Mouse (Mus musculus) embryonic facial prominence, embryonic 12.5 days (tissue): Measurements from ENCODE around the gene Tmem119. TPM values are rescaled to one million over a fixed set of nuclear protein-coding genes. Genes with fewer than 3 reads are reported as not detected.
"Not testable (repeated sequence)": the region's sequence is repeated elsewhere in the genome, so short reads cannot be mapped to it uniquely, and the experiment has no call there.

Experiments
- ATAC-seq: fragments of 200-750 bp; cut with Nextera tagmentation; 2 replicates; pipeline ENCODE4 v1.8.0; 2017; ENCODE audit not compliant: insufficient number of reproducible peaks, insufficient read depth, low FRiP score, low TSS enrichment
- H3K27ac ChIP-seq: fragments of 300-500 bp; sonication (generic); 2 replicates; pipeline ENCODE4 v1.5.1; 2016; ENCODE audit warnings: mild to moderate bottlenecking
- H3K27me3 ChIP-seq: fragments of 300-500 bp; sonication (generic); 2 replicates; pipeline ENCODE4 v1.6.1; 2016; ENCODE audit warnings: mild to moderate bottlenecking, moderate library complexity
- H3K36me3 ChIP-seq: fragments of 300-500 bp; sonication (generic); 2 replicates; pipeline ENCODE4 v1.6.1; 2016; ENCODE audit warnings: mild to moderate bottlenecking
- H3K4me1 ChIP-seq: fragments of 300-500 bp; sonication (generic); 2 replicates; pipeline ENCODE4 v1.6.1; 2016
- H3K4me2 ChIP-seq: fragments of 300-500 bp; sonication (generic); replicated peaks from 2 replicates; pipeline ENCODE4 v1.6.1; 2016; ENCODE audit warnings: mild to moderate bottlenecking, moderate library complexity
- H3K4me3 ChIP-seq: fragments of 300-500 bp; sonication (generic); 2 replicates; pipeline ENCODE4 v1.5.1; 2016; ENCODE audit warnings: mild to moderate bottlenecking
- H3K9ac ChIP-seq: fragments of 300-500 bp; sonication (generic); 2 replicates; pipeline ENCODE4 v1.6.1; 2016; ENCODE audit warnings: mild to moderate bottlenecking, moderate library complexity
- H3K9me3 ChIP-seq: fragments of 300-500 bp; sonication (generic); 2 replicates; pipeline ENCODE4 v1.6.1; 2016; ENCODE audit warnings: mild to moderate bottlenecking, moderate library complexity
- WGBS: fragments of 180-500 bp; shearing (Covaris S2); methylation state at CpG from one replicate; pipeline ENCODE4 v1.1.7; 2016; 5-methylcytosine and 5-hydroxymethylcytosine counted together
- polyA plus RNA-seq: library from polyadenylated mRNA; unstranded; fragments of >200 nt; fragmentation: Nextera tagmentation; extraction: Ambion mirVana; gene quantifications from 2 replicates; pipeline ENCODE4 v1.2.1, GENCODE M21; 2016

The Tmem119 gene
- polyA plus RNA-seq, 1 experiment from 2014 or later, result 116 TPM

DNA sequence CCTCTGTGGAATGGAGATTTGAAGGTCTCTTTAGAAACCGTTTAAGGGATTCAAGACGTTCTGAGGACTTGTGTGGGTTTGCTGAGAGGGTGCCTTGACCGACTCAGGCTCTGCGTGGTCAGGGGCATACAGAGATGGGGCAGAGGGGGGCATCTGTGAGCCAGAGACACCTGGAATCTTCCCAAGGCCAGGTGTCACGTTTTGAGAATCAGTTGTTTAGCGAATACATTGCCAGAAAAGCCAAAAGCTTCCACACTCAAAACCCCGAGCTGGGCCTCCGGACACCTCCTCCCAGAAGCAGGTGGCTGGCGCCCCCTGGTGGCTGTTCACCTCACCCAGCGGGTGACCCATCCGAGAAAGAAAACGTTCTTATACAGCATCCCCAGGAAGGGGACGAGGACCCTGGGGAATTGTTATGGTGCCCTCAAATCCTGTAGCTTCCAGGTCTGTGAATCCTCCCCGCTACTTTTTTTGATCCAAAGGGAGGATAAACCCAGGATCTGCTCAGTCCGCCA is 15.4 kb upstream of the Tmem119 start:
- no peaks in the 10 kb centered on the region for H3K27me3 ChIP-seq
- H3K9ac ChIP-seq, result no peak overlapping the region
- H3K4me3 ChIP-seq, result no peak overlapping the region
- no peak for ATAC-seq
- H3K4me1 ChIP-seq, result peaks cover 3% of the 10 kb centered on the region; the same call in 1 of the 2 replicates
- H3K4me2 ChIP-seq, result peak overlapping the region; percentile 22; the same call in 1 of the 2 replicates
- no peak overlapping the region for H3K27ac ChIP-seq
- 13% methylated on average over 15 of the region's 15 CpGs for WGBS
- H3K36me3 ChIP-seq, result no peaks in the 10 kb centered on the region
- H3K9me3 ChIP-seq, result no peaks in the 10 kb centered on the region

- ATAC-seq, result no peak
- H3K4me3 ChIP-seq, result no peak overlapping the region
- H3K36me3 ChIP-seq, result no peaks in the 10 kb centered on the region
- no peak overlapping the region for H3K27ac ChIP-seq
- H3K9me3 ChIP-seq, result no peaks in the 10 kb centered on the region
- no peak overlapping the region for H3K4me2 ChIP-seq
- H3K27me3 ChIP-seq, result no peaks in the 10 kb centered on the region
- no peak overlapping the region; the same call in 1 of the 2 replicates for H3K9ac ChIP-seq
- 52% methylated on average over 11 of the region's 11 CpGs for WGBS
- H3K4me1 ChIP-seq, result peaks cover 3% of the 10 kb centered on the region; the same call in 1 of the 2 replicates
Measured at GRCm38 (mm10) chr5:113815041-113815389, 14.7 kb upstream of the Tmem119 start.

DNA sequence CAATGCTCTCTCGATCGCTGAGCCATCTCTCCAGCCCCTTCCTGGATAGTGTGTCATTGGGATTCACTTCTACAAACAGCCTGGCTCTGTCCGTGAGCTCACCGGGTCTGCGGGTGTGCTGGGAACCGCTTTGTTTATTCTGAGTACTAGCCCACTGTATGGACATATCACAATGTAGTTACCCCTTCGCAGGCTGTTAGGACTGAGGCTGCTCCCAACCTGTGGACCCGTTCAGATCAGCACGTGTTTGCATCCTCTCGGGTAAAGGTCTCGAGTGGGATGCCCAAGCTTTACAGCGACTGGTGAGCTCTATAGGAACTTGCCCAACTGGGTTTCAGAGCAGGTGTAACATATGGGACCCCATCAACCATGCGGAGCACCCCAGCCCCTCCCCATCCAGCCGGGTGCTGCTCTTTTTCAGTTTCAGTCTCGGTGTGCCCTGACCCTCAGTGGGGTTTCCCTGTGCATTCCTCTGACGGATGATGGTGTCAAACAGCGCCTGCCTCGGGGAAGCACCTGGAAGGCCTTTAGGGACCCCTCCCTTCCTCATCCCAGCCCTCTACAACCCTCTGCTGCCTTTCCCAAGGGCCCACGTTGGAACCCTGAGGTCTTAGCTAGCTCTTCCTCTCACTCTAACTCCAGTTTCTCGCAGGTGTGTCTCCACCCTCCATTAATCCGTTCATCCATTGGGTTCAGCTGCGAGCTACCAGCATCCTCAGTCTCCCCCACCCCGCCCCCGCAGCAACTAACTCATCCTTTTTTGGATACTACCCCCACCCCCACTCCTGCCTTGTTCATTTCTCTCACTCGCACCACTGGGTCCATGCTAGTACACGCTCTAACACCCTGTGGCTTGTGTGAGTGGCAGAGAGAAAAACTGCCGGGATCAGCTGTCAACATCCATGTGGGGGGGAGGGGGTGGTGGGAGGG is 14.1 kb upstream of the Tmem119 start:
- no peak overlapping the region for H3K4me2 ChIP-seq
- H3K36me3 ChIP-seq, result no peaks in the 10 kb centered on the region
- H3K4me3 ChIP-seq, result no peak overlapping the region
- H3K27ac ChIP-seq, result no peak overlapping the region
- no peak for ATAC-seq
- H3K9me3 ChIP-seq, result no peaks in the 10 kb centered on the region
- peaks cover 3% of the 10 kb centered on the region; the same call in 1 of the 2 replicates for H3K4me1 ChIP-seq
- no peak overlapping the region; the same call in 1 of the 2 replicates for H3K9ac ChIP-seq
- no peaks in the 10 kb centered on the region for H3K27me3 ChIP-seq
- WGBS, result 36% methylated on average over 27 of the region's 27 CpGs

GRCm38 (mm10) chr5:113813608-113814007 is 13.3 kb upstream of the Tmem119 start:
- Histone ChIP-seq H3K9ac (no peak overlapping the region), H3K9me3 (no peaks in the 10 kb centered on the region), H3K4me3 (no peak overlapping the region), H3K4me2 (no peak overlapping the region), H3K4me1 (peaks cover 3% of the 10 kb centered on the region; the same call in 1 of the 2 replicates), H3K36me3 (no peaks in the 10 kb centered on the region), H3K27me3 (no peaks in the 10 kb centered on the region), H3K27ac (no peak overlapping the region)
- 20% methylated on average over 9 of the region's 9 CpGs for WGBS
- no peak for ATAC-seq

DNA sequence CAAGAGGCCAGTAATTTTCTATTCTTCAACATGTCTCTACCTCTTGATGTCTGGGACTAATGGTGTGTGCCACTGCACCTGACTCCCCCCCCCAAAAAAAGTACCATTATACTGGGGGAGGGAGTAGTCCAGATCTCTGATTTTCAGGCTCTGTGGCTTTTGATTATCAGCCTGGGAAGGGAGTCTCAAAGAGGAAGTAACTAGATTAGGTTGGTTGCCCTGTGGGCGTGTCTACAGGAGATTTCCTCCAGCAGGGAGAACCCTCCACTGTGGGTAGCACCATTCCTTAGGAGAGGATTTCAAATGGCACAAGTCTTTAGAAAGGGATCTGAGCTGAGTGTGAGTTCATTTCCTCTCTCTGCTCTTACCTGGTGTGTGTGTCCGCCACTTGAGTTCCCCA is 12.3 kb upstream of the Tmem119 start:
- 91% methylated on average over 2 of the region's 2 CpGs for WGBS
- Histone ChIP-seq H3K9me3 (no peaks in the 10 kb centered on the region), H3K4me1 (peaks cover 12% of the 10 kb centered on the region), H3K4me2 (no peak overlapping the region), H3K27ac (no peak overlapping the region), H3K36me3 (no peaks in the 10 kb centered on the region), H3K4me3 (no peak overlapping the region), H3K9ac (no peak overlapping the region), H3K27me3 (no peaks in the 10 kb centered on the region)
- no peak for ATAC-seq

GRCm38 (mm10) chr5:113811824-113812420 is 11.6 kb upstream of the Tmem119 start:
- not testable (repeated sequence) for H3K9ac ChIP-seq, H3K4me2 ChIP-seq, ATAC-seq, H3K27me3 ChIP-seq, H3K4me3 ChIP-seq, H3K27ac ChIP-seq, H3K36me3 ChIP-seq, H3K9me3 ChIP-seq
- H3K4me1 ChIP-seq, result peaks cover 14% of the 10 kb centered on the region
- 21% methylated on average over 11 of the region's 12 CpGs for WGBS

GRCm38 (mm10) chr5:113810111-113810510 is 9.8 kb upstream of the Tmem119 start:
- Histone ChIP-seq H3K27ac (no peak overlapping the region), H3K9me3 (no peaks in the 10 kb centered on the region), H3K4me1 (peaks cover 13% of the 10 kb centered on the region), H3K36me3 (no peaks in the 10 kb centered on the region), H3K4me2 (no peak overlapping the region), H3K9ac (no peak overlapping the region), H3K4me3 (no peak overlapping the region), H3K27me3 (no peaks in the 10 kb centered on the region)
- WGBS, result 94% methylated on average over 4 of the region's 4 CpGs
- no peak for ATAC-seq

- H3K4me2 ChIP-seq, result no peak overlapping the region
- H3K9me3 ChIP-seq, result no peaks in the 10 kb centered on the region
- H3K27me3 ChIP-seq, result no peaks in the 10 kb centered on the region
- no peak overlapping the region for H3K9ac ChIP-seq
- 21% methylated on average over 2 of the region's 2 CpGs for WGBS
- 0 out of 2 replicates have a peak, but pooled peaks have one; percentile 35 for ATAC-seq
- H3K36me3 ChIP-seq, result no peaks in the 10 kb centered on the region
- H3K4me3 ChIP-seq, result no peak overlapping the region
- peaks cover 21% of the 10 kb centered on the region for H3K4me1 ChIP-seq
- H3K27ac ChIP-seq, result 0 out of 2 replicates have a peak overlapping the region, but pooled peaks have one; percentile 61
Measured at GRCm38 (mm10) chr5:113808177-113808576, 7.9 kb upstream of the Tmem119 start.

DNA sequence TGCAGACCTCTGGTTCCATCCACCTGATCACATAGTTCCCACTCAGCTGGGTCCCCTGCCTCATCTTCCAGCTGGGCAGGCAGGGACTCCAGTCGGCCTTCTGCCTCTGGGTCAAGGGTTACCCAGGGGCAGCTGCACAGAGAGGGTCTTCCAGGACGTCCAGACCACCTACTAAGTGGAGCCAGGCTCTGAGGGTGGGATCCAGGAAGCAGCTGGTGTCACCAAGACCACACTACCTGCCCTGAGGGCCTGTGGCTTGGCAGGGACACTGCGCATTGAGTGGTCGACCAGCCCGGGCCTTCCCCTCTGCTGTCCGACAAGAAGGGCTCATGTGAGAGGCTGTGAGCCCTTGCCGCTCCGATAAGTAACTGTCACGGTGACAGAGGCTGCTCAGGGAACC is 7.4 kb upstream of the Tmem119 start:
- Histone ChIP-seq H3K27ac (no peak overlapping the region), H3K9ac (no peak overlapping the region), H3K4me2 (no peak overlapping the region), H3K9me3 (no peaks in the 10 kb centered on the region), H3K36me3 (no peaks in the 10 kb centered on the region), H3K4me3 (no peak overlapping the region), H3K27me3 (no peaks in the 10 kb centered on the region), H3K4me1 (peaks cover 21% of the 10 kb centered on the region)
- no peak for ATAC-seq
- WGBS, result 15% methylated on average over 9 of the region's 9 CpGs

GRCm38 (mm10) chr5:113806414-113806813 is 6.1 kb upstream of the Tmem119 start:
- Histone ChIP-seq H3K4me1 (peaks cover 21% of the 10 kb centered on the region), H3K27me3 (no peaks in the 10 kb centered on the region), H3K4me2 (no peak overlapping the region), H3K9ac (no peak overlapping the region), H3K4me3 (no peak overlapping the region), H3K36me3 (no peaks in the 10 kb centered on the region), H3K27ac (no peak overlapping the region), H3K9me3 (no peaks in the 10 kb centered on the region)
- no peak for ATAC-seq
- 20% methylated on average over 10 of the region's 10 CpGs for WGBS

DNA sequence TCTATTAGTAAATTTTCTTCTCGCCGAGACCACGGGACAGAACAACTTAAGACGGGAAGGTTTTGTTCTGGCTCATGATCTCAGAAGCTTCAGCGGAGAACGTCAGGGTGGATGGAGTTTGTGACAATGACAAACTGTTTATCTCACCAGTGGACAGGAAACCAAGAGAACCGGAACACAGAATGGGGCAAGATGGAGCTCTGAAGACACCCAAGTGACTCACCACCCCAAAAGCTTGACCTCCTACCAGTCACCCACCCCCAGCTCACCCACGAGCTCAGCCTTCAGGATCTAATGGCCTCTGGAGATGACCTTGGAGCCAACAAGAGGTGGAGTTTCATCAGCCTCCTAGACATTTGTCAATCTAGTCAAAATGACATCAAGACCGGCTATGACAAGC is 5.0 kb upstream of the Tmem119 start:
- Histone ChIP-seq H3K9me3 (no peaks in the 10 kb centered on the region), H3K27me3 (no peaks in the 10 kb centered on the region), H3K4me3 (no peak overlapping the region), H3K4me2 (no peak overlapping the region), H3K36me3 (no peaks in the 10 kb centered on the region), H3K4me1 (peaks cover 27% of the 10 kb centered on the region), H3K9ac (no peak overlapping the region), H3K27ac (no peak overlapping the region; the same call in 1 of the 2 replicates)
- no peak for ATAC-seq
- WGBS, result 78% methylated on average over 9 of the region's 9 CpGs
